Mouse (Mus musculus) heart, adult 2 months (tissue): ENCODE measurements around the gene Flt4. TPM values are rescaled to one million over a fixed set of nuclear protein-coding genes. Genes with fewer than 3 reads are reported as not detected.
A peak's percentile ranks its signal among the peaks of the same experiment; 100 is the strongest.

Experiments
- DNase-seq, 2 experiments: peaks; one replicate each; pipeline ENCODE4 v3.0.0; 2021
- H3K27ac ChIP-seq: fragments of 200-600 bp; 2 replicates; pipeline ENCODE4 v1.8.1; 2022
- H3K27me3 ChIP-seq: fragments of 200-500 bp; 2 replicates; pipeline ENCODE4 v1.6.1; 2012; ENCODE audit warnings: mild to moderate bottlenecking, low read length, inconsistent platforms, mixed read lengths; ENCODE audit not compliant: control insufficient read depth, insufficient read depth
- H3K36me3 ChIP-seq: fragments of 200-500 bp; 2 replicates; pipeline ENCODE4 v1.6.1; 2012; ENCODE audit warnings: low read length, inconsistent platforms; ENCODE audit not compliant: control insufficient read depth, insufficient read depth
- H3K4me1 ChIP-seq: fragments of 200-500 bp; 2 replicates; pipeline ENCODE4 v1.6.1; 2011; ENCODE audit warnings: low read length; ENCODE audit not compliant: control insufficient read depth, insufficient read depth
- H3K4me3 ChIP-seq: fragments of 200-600 bp; 2 replicates; pipeline ENCODE4 v1.8.1; 2022
- H3K79me2 ChIP-seq: fragments of 200-500 bp; replicated peaks from 2 replicates; pipeline ENCODE4 v1.6.1; 2012; ENCODE audit warnings: mild to moderate bottlenecking, inconsistent platforms, low read length, moderate library complexity, mixed read lengths; ENCODE audit not compliant: control insufficient read depth, insufficient read depth
- H3K9ac ChIP-seq: fragments of 200-500 bp; 2 replicates; pipeline ENCODE4 v1.6.1; 2012; ENCODE audit warnings: low read depth, mild to moderate bottlenecking, control low read depth, inconsistent platforms, low read length, mixed read lengths
- CTCF ChIP-seq: fragments of 200-600 bp; IDR thresholded peaks from 2 replicates; pipeline ENCODE4 v1.8.1; 2022; ENCODE audit warnings: antibody characterized with exemption, mild to moderate bottlenecking, moderate library complexity
- EP300 ChIP-seq: fragments of 200-500 bp; IDR thresholded peaks from 2 replicates; pipeline ENCODE4 v1.6.1; 2011; ENCODE audit warnings: low read depth, low read length, control low read depth; ENCODE audit not compliant: insufficient read depth
- POLR2A ChIP-seq: fragments of 200-500 bp; IDR thresholded peaks from 2 replicates; pipeline ENCODE4 v1.6.1; 2011; ENCODE audit warnings: mild to moderate bottlenecking, low read depth, low read length, control low read depth; ENCODE audit not compliant: insufficient read depth
- WGBS: fragments of 180-500 bp; shearing (Covaris S2); methylation state at CpG from one replicate; pipeline ENCODE4 v1.1.7; 2018; 5-methylcytosine and 5-hydroxymethylcytosine counted together
- intact Hi-C: fragments of 180-260 bp; cut with DNase I; formaldehyde crosslinking; loops from one replicate; pipeline ENCODE4 v1.15.1; 2025
- polyA plus RNA-seq: library from polyadenylated mRNA; depleted of rRNA; stranded (reverse); fragments of >200 nt; gene quantifications from 2 replicates; pipeline ENCODE4 v1.2.3, GENCODE M21; 2012
- total RNA-seq, 2 experiments: library from RNA; stranded (reverse); gene quantifications; 2 replicates each; pipeline ENCODE4 v1.2.3; 2021

The Flt4 gene
- total and polyA plus RNA-seq, 3 experiments, result 9.3 to 12.2 (median 11.8) TPM

- 81% methylated on average over 10 of the region's 10 CpGs for WGBS
- Histone ChIP-seq H3K27ac (no peak overlapping the region), H3K4me3 (no peak overlapping the region), H3K79me2 (no peaks in the 10 kb centered on the region), H3K4me1 (peaks cover 1% of the 10 kb centered on the region), H3K9ac (no peak overlapping the region), H3K36me3 (no peaks in the 10 kb centered on the region), H3K27me3 (no peaks in the 10 kb centered on the region)
- intact Hi-C loops, result loop anchor here (1.0 to 2.0 kb wide), 4 partner anchors 61 to 217 kb away; partner anchors contain the start of genes Cnot6 and Mapk9
- no peak for TF ChIP-seq CTCF
- TF ChIP-seq EP300, result no peak
- no peak for TF ChIP-seq POLR2A
- no peak for DNase-seq
Measured at GRCm38 (mm10) chr11:49651762-49652322, 42.8 kb downstream of the Flt4 start.

DNA sequence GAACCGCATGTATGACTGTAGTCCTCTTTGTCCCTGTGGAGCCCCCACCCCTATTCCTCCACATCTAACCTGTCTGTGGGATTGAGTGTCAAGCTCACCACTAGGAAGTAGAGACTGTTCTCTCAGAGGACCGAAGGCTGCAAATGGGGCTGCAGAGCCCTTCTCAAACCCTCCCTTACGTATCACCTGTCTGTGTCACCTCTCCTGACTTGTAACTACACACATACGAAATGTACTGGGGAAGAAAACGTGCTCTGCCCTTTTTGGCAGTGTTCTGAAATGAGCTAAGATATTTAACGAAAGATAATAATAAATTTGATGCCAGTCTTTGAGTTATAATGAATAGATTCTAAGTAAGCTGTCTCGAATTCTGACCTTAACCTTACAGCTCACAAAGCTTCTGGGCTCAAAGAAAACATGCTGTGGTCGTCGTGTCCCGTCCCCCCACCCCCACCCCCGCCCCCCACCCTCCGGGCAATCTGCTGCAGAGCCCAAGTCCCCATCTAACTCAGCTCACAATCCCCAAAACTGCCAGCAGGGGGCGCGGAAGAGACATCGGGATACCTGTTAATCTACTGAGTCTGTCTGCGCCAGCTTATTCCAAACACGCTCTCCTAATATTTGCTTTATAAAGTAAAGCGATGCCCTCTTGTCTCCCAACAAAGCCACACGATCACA is 43.5 kb downstream of the Flt4 start:
- H3K27ac ChIP-seq, result no peak overlapping the region
- no peaks in the 10 kb centered on the region for H3K36me3 ChIP-seq
- peak; percentile 78 to 88 for DNase-seq
- no peak overlapping the region for H3K9ac ChIP-seq
- TF ChIP-seq POLR2A, result no peak
- TF ChIP-seq CTCF, result peak; percentile 77
- 0 out of 2 replicates have a peak, but pooled peaks have one; percentile 32 for TF ChIP-seq EP300
- peak overlapping the region; percentile 32; the same call in 1 of the 2 replicates for H3K4me3 ChIP-seq
- peaks cover 1% of the 10 kb centered on the region for H3K4me1 ChIP-seq
- intact Hi-C loops, result loop anchor here (1.0 to 2.0 kb wide), 4 partner anchors 60 to 217 kb away; partner anchors contain the start of genes Cnot6 and Mapk9
- no peaks in the 10 kb centered on the region for H3K27me3 ChIP-seq
- 19% methylated on average over 19 of the region's 19 CpGs for WGBS
- no peaks in the 10 kb centered on the region for H3K79me2 ChIP-seq

GRCm38 (mm10) chr11:49653079-49653408 is 44.0 kb downstream of the Flt4 start:
- intact Hi-C loops, result loop anchor here (2.0 kb wide), 3 partner anchors 60 to 194 kb away; partner anchors contain the start of genes Cnot6 and Mapk9
- H3K4me1 ChIP-seq, result peaks cover 2% of the 10 kb centered on the region
- peak overlapping the region; percentile 32; the same call in 1 of the 2 replicates for H3K4me3 ChIP-seq
- no peaks in the 10 kb centered on the region for H3K36me3 ChIP-seq
- no peak overlapping the region for H3K27ac ChIP-seq
- WGBS, result 20% methylated on average over 11 of the region's 11 CpGs
- no peak overlapping the region for H3K9ac ChIP-seq
- H3K27me3 ChIP-seq, result no peaks in the 10 kb centered on the region
- TF ChIP-seq CTCF, result no peak
- no peak for TF ChIP-seq EP300
- no peak for TF ChIP-seq POLR2A
- no peak for DNase-seq
- no peaks in the 10 kb centered on the region for H3K79me2 ChIP-seq

- no peaks in the 10 kb centered on the region for H3K27me3 ChIP-seq
- no peak overlapping the region for H3K27ac ChIP-seq
- no peak for DNase-seq
- no peak overlapping the region for H3K4me3 ChIP-seq
- no peaks in the 10 kb centered on the region for H3K36me3 ChIP-seq
- no peaks in the 10 kb centered on the region for H3K79me2 ChIP-seq
- no peak overlapping the region for H3K9ac ChIP-seq
- TF ChIP-seq CTCF (no peak), POLR2A (no peak), EP300 (no peak)
- intact Hi-C loops, result no loop called here
- WGBS, result 94% methylated on average over 5 of the region's 5 CpGs
- peaks cover 14% of the 10 kb centered on the region for H3K4me1 ChIP-seq
Measured at GRCm38 (mm10) chr11:49654651-49655050, 45.6 kb downstream of the Flt4 start.

DNA sequence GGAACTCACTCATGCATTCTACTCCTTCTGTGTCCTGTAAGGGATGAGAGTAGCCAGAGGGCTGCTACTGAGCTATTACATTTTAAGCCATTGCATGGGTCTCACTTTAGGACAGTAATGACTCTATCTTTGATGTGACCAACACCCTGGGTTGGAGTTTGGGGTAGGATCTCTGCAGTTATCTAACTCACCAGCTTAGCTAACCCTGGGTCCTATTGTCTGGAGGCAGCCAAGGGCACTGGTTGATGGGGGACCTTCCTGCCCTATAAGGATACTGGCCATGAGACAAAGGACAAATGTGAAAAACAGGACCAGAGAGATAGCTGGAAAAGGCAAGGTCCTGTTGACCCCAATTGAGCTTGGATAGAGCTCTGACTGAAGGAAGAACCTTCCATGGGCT is 46.4 kb downstream of the Flt4 start:
- H3K9ac ChIP-seq, result no peak overlapping the region
- intact Hi-C loops, result no loop called here
- no peak overlapping the region for H3K4me3 ChIP-seq
- H3K27me3 ChIP-seq, result no peaks in the 10 kb centered on the region
- TF ChIP-seq EP300 (no peak), CTCF (no peak), POLR2A (no peak)
- H3K36me3 ChIP-seq, result no peaks in the 10 kb centered on the region
- DNase-seq, result no peak
- no peaks in the 10 kb centered on the region for H3K79me2 ChIP-seq
- H3K27ac ChIP-seq, result no peak overlapping the region
- peaks cover 14% of the 10 kb centered on the region for H3K4me1 ChIP-seq

GRCm38 (mm10) chr11:49658065-49658464 is 49.0 kb downstream of the Flt4 start:
- Histone ChIP-seq H3K4me3 (no peak overlapping the region), H3K79me2 (no peaks in the 10 kb centered on the region), H3K4me1 (peaks cover 13% of the 10 kb centered on the region), H3K36me3 (no peaks in the 10 kb centered on the region), H3K27ac (peak overlapping the region; percentile 38; the same call in 1 of the 2 replicates), H3K27me3 (no peaks in the 10 kb centered on the region), H3K9ac (no peak overlapping the region)
- no peak for TF ChIP-seq POLR2A
- TF ChIP-seq EP300, result 0 out of 2 replicates have a peak, but pooled peaks have one; percentile 5
- no peak for TF ChIP-seq CTCF
- intact Hi-C loops, result no loop called here
- peak in 1 of 2 experiments; percentile 36 for DNase-seq
- 42% methylated on average over 4 of the region's 4 CpGs for WGBS
